Mouse (Mus musculus) mature B cell (primary cell): Measurements from ENCODE around the gene Rexo1.

Experiments used
- in situ Hi-C: fragments of 300-500 bp; cut with MboI; formaldehyde crosslinking; loops from 2 replicates; pipeline ENCODE4 v1.14.3; 2019

The Rexo1 gene

GRCm38 (mm10) chr10:80506222-80506621 is 55.1 kb downstream of the Rexo1 start:
- in situ Hi-C loops, result loop anchor here (5.0 to 10.0 kb wide), 2 partner anchors 59 to 131 kb away; no protein-coding TSS in a partner anchor

- in situ Hi-C loops, result loop anchor here (5.0 to 10.0 kb wide), 2 partner anchors 57 to 130 kb away; no protein-coding TSS in a partner anchor
Observed at GRCm38 (mm10) chr10:80504724-80505123, 56.6 kb downstream of the Rexo1 start.

- in situ Hi-C loops, result loop anchor here (10.0 kb wide), 1 partner anchor 129 kb away; no protein-coding TSS in a partner anchor
Observed at GRCm38 (mm10) chr10:80503599-80504220, 57.6 kb downstream of the Rexo1 start.

GRCm38 (mm10) chr10:80502819-80503314 is 58.5 kb downstream of the Rexo1 start:
- in situ Hi-C loops, result loop anchor here (10.0 kb wide), 1 partner anchor 128 kb away; no protein-coding TSS in a partner anchor

- in situ Hi-C loops, result loop anchor here (10.0 kb wide), 1 partner anchor 127 kb away; no protein-coding TSS in a partner anchor
Observed at GRCm38 (mm10) chr10:80502291-80502690, 59.1 kb downstream of the Rexo1 start.

GRCm38 (mm10) chr10:80496421-80496820 is 64.9 kb downstream of the Rexo1 start:
- in situ Hi-C loops, result no loop called here

GRCm38 (mm10) chr10:80495901-80496300 is 65.5 kb downstream of the Rexo1 start:
- in situ Hi-C loops, result no loop called here

GRCm38 (mm10) chr10:80494732-80495131 is 66.6 kb downstream of the Rexo1 start, which contains the start of gene Onecut3:
Onecut3 (plus strand) TSS chr10:80494835.
- in situ Hi-C loops, result no loop called here
